ENCODE assay signal across 26 mouse cellular contexts in the genomic region with DNA sequence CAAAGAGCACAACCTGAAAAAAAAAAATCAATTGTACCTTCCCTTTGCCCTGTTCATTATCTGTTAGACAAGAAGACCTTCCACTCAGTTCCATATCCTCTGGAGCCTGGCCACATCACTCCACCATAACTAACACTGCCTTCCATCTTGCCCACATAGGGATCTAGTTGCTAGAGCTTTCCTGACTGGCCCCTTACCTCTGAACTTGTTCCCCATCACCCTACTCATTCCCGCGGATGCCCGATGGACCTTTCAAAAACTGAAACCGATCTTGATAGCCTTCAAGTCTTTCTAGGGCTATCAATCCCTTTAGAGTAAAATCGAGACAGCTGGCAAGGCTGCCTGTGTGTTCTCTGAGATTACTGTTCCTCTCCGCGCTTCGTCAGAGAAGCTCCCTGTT. TPM values are rescaled to one million over a fixed set of nuclear protein-coding genes. Genes with fewer than 3 reads are reported as not detected.
DNase-seq lines count a peak whose midpoint lies in the region; ATAC-seq and TF ChIP-seq lines count a peak whose summit lies in the region.
"Had no signal": no experiment of that assay in that cellular context is flagged by ENCODE, and none has a peak within 500 bp of the region (broad histone marks: within the 10 kb centered on the region; RNA-seq: fewer than 3 reads in every experiment).

No protein-coding gene starts in this region.

- H3K27me3 ChIP-seq in liver, embryonic 12.5 days (replicated peaks) = no peaks in the 10 kb centered on the region
- no peaks in the 10 kb centered on the region for H3K27me3 ChIP-seq in liver, embryonic 15.5 days
- H3K27me3 ChIP-seq: embryonic facial prominence, embryonic 13.5 days; forebrain, embryonic 12.5 days; forebrain, embryonic 15.5 days; heart, embryonic 13.5 days had no signal

- H3K4me2 ChIP-seq in liver, embryonic 12.5 days = no peak overlapping the region
- H3K4me2 ChIP-seq in liver, embryonic 15.5 days = no peak overlapping the region
- H3K4me2 ChIP-seq: embryonic facial prominence, embryonic 13.5 days; forebrain, embryonic 12.5 days; forebrain, embryonic 15.5 days; heart, embryonic 13.5 days; hindbrain, embryonic 14.5 days had no signal

- no peaks in the 10 kb centered on the region for H3K36me3 ChIP-seq in liver, embryonic 12.5 days
- no peaks in the 10 kb centered on the region for H3K36me3 ChIP-seq in liver, embryonic 15.5 days (replicated peaks)
- H3K36me3 ChIP-seq: embryonic facial prominence, embryonic 10.5 days; embryonic facial prominence, embryonic 13.5 days; forebrain, embryonic 12.5 days; forebrain, embryonic 15.5 days; G1E; heart, embryonic 13.5 days had no signal

- WGBS in liver, embryonic 12.5 days (ENCODE audit: insufficient replicate concordance) = 73% methylated on average over 8 of the region's 8 CpGs
- 70% methylated on average over 8 of the region's 8 CpGs for whole genome bisulfite sequencing in liver, embryonic 15.5 days (ENCODE audit: insufficient replicate concordance)

- intact Hi-C loops in gastrocnemius, adult 2 months (cut with DNase I) = no loop called here

- H3K9me3 ChIP-seq in liver, embryonic 12.5 days (replicated peaks) = no peaks in the 10 kb centered on the region
- no peaks in the 10 kb centered on the region for H3K9me3 ChIP-seq in liver, embryonic 15.5 days (replicated peaks)
- H3K9me3 ChIP-seq: embryonic facial prominence, embryonic 10.5 days; embryonic facial prominence, embryonic 13.5 days; forebrain, embryonic 12.5 days; forebrain, embryonic 15.5 days; heart, embryonic 13.5 days had no signal

- H3K27ac ChIP-seq in gastrocnemius, adult 2 months = no peak overlapping the region
- peak overlapping the region; percentile 10; the same call in 1 of the 2 replicates for H3K27ac ChIP-seq in liver, embryonic 12.5 days
- peak overlapping the region; percentile 62 for H3K27ac ChIP-seq in liver, embryonic 15.5 days (replicated peaks)
- H3K27ac ChIP-seq: embryonic facial prominence, embryonic 10.5 days; embryonic facial prominence, embryonic 13.5 days; forebrain, embryonic 12.5 days; forebrain, embryonic 15.5 days; heart, embryonic 13.5 days; hindbrain, embryonic 14.5 days; hindbrain, postnatal 0 days had no signal

- no peak for TF ChIP-seq CTCF in gastrocnemius, adult 2 months (IDR thresholded peaks at IDR 0.05)

- no peak for ATAC-seq in liver, embryonic 12.5 days
- ATAC-seq in liver, embryonic 15.5 days (ENCODE audit: insufficient read depth) = no peak
- ATAC-seq: forebrain, embryonic 15.5 days; hindbrain, postnatal 0 days had no signal

- no peak for DNase-seq in gastrocnemius, adult 2 months
- no peak for DNase-seq in gastrocnemius, postnatal 4 days (ENCODE audit: low spot score in 2 of 2)
- no peak for DNase-seq in liver
- no peak for DNase-seq in right cerebral cortex, postnatal 25 days
- DNase-seq in right cerebral cortex, postnatal 4 days = no peak
- DNase-seq: cerebellum, adult 11-12 months; cerebellum, adult 8-10 months; cerebellum, postnatal 10 days; cerebellum, postnatal 36 days; embryo, embryonic 11 days; gastrocnemius, postnatal 10 days; gastrocnemius, postnatal 36 days; heart, adult 18-20 months; heart, postnatal 14 days; heart, postnatal 4 days had no signal

- H3K4me3 ChIP-seq in gastrocnemius, adult 2 months = peak overlapping the region; percentile 9; the same call in 1 of the 2 replicates
- no peak overlapping the region for H3K4me3 ChIP-seq in liver, embryonic 12.5 days
- H3K4me3 ChIP-seq in liver, embryonic 15.5 days (replicated peaks) = no peak overlapping the region
- H3K4me3 ChIP-seq: embryonic facial prominence, embryonic 10.5 days; embryonic facial prominence, embryonic 13.5 days; erythroblast, embryonic 14.5 days; forebrain, embryonic 12.5 days; forebrain, embryonic 15.5 days; heart, embryonic 13.5 days had no signal

- no peaks in the 10 kb centered on the region; the same call in 1 of the 2 replicates for H3K4me1 ChIP-seq in liver, embryonic 12.5 days
- peaks cover 4% of the 10 kb centered on the region; the same call in 1 of the 2 replicates for H3K4me1 ChIP-seq in liver, embryonic 15.5 days (replicated peaks)
- H3K4me1 ChIP-seq: embryonic facial prominence, embryonic 13.5 days; forebrain, embryonic 15.5 days had no signal

- no peak overlapping the region for H3K9ac ChIP-seq in liver, embryonic 12.5 days
- no peak overlapping the region for H3K9ac ChIP-seq in liver, embryonic 15.5 days
- H3K9ac ChIP-seq: embryonic facial prominence, embryonic 13.5 days; forebrain, embryonic 12.5 days; forebrain, embryonic 15.5 days; heart, embryonic 13.5 days; hindbrain, embryonic 14.5 days had no signal

RNA-seq across cellular contexts. Expression of a gene that starts 23.6 kb away (rescaled TPM):
- total RNA-seq in gastrocnemius, adult 2 months (2021) = 10 to 100 TPM; 18.5 to 30.7 TPM
- 10 to 100 TPM; 47.6 to 51.2 TPM for total RNA-seq in gastrocnemius, postnatal 4 days (2021)
- 15.8 and 19.6 TPM in 2 replicates for polyA plus RNA-seq in liver, embryonic 12.5 days (2016; fragmentation: Nextera tagmentation; extraction: Ambion mirVana)
- polyA plus RNA-seq in liver, embryonic 15.5 days (2015; fragmentation: Nextera tagmentation; extraction: Ambion mirVana) = 6.2 and 7.2 TPM in 2 replicates
- polyA plus RNA-seq: erythroblast, embryonic 14.5 days; G1E had no signal
